Mouse (Mus musculus) adipocyte (in vitro differentiated cells): Measurements from ENCODE around the gene Defb19.

Source experiments
- DNase-seq: peaks from one replicate; pipeline ENCODE4 v3.0.0-alpha.2; 2016; ENCODE audit warnings: low spot score

Gene Defb19

DNA sequence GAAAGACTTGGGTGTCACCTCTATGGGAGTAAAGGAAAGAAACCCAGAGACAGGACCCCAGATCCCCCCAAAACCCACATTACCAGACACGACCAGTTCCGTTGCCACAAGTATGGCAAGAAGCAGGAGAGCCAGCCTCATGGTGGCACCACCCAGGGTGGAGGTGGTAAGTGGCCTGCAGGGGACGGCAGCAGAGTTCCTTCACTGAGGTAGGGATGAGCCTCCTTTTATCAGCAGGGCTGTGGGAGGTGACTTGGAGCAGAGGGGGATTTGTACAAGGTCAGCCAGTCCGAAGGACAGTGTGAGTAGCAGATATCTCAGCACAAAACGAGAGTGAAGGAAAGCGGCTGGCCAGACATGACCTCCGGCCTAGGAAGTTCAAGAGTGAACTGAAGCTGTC lies at the start of gene Defb19:
Gene Defb19 (minus strand): TSS at position 206 of the 400 bp plus-strand sequence.
- DNase-seq: no peak

DNA sequence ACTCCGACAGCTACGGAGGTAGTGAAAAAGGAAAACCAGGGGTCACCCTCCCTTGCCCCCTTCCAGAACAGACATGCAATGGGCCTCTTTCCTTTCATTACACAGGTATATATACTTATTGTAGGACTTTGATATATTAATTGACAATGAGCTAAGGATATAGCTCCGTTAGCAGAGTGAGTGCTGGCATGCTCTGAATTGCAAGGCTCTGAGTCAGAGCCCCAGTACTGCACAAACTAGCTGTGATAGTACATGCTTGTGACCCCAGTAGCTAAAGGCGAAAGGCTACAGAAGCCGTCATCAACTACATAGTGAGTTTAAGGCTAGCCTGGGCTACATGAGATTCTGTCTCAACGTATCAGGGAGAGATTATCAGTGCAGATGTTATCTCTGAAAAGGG lies 49.8 kb upstream of the Defb19 start:
- DNase-seq: no peak

DNA sequence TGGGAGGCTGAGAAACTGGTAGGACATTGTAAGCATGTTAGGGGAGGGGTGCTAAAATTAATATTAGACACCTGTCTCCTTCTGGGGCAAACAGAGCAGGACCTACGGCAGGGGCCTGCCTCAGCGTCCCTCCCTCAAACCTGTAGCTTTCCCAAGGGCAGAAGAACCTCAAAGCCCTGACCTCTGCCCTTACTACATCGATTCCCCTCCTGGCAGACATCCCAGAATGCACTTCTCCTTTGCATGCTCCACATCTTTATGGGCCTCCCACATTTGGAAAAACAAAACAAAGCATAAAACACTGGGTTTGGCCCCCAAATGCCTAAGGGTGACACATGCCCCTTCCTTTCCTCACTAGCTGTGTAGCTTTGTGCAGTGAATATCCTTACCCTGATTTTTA lies 49.1 kb upstream of the Defb19 start:
- DNase-seq: no peak

DNA sequence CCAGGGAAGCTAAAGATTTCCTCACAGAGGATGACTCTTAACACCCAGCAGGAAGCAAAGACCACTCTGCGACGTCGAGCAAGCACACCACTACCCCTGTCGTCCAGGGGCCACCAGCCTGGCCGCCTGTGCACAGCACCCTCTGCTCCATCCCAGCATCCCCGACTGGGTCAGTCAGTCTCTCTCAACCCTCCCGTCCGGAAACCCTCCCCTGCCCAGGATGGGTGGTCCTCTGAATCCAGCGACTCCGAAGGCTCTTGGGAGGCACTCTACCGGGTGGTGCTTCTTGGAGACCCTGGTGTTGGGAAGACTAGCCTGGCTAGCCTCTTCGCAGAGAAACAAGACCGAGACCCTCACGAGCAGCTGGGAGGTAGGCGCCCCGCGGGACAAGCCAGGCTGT lies 48.0 kb upstream of the Defb19 start:
- no peak for DNase-seq

DNA sequence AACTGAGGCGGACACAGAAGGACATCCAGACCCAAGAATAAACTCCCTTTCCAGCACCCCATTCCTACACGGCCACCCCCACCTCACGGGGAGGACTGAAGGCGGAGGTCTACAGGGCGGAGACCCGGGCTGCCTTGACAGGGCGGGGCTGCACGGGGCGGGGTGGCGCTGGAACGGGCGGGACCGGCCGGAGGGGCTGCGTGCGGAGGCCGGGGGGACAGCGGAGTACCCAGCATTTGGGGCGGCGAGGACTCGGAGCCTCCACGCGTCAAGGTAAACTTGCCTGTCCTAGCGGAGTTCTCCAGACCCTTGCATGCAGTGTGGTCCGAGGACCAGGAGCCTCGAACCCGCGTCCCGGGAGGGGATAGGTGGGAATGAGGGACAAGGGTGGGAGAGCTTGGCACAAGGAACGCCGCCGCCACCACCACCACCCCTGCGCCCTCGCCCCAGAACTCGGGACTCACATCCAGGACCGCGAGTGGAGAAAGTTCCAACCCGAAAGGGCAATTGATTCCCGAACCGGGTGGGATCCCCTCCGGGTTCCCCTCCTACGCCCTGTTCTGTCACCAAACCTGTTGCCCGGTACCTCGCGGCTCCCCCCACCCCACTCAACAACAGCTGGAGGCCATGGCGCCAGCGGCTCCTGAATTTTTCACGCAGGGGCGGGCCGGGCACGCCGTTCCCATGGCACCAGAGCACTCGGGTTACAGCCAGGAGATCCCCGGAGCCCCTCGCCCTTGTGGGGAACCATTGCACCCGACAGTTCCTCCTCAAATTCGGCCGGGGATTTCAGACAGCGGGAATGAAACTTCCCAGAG lies 46.9 kb upstream of the Defb19 start, which contains the start of gene Rem1:
Gene Rem1 (plus strand): TSS at position 178 of the 818 bp plus-strand sequence.
- DNase-seq: no peak

DNA sequence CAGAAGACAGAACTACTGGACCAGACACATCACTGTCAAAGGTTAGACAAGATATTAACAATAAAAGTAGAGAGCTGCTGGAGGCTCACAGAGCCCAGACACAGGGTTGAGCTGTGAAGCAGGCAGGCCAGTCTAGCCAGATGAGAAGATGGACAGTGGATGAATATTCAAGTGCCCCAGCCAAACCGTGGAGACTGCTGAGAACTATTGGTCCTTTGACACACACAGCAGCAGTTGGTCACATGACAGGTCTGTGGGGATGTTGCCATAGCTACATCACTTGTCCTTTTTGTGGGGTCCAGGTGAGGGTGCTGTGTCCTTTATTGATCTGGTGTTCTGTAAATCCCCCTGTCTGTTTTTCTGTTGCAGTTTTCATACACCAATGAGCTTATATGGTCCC lies 45.1 kb upstream of the Defb19 start:
- no peak for DNase-seq

DNA sequence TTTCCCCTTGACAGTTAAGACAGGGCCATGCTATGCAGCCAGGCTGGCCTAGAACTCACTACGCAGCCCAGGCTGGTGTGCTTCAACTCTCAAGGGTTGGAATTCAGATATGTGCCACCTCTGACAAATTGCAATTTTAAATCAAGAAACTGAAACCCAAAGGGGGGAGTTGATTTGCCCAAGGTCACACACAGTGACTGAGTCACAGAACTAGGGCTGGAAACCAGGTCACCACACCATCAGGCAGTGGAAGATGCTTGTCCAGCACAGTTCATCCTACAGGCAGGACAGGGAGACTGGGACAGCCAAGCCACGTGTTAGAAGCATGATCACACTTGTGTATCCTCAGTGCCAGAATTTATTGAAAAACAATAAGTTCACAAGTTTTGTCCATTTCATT lies 44.5 kb upstream of the Defb19 start:
- no peak for DNase-seq

DNA sequence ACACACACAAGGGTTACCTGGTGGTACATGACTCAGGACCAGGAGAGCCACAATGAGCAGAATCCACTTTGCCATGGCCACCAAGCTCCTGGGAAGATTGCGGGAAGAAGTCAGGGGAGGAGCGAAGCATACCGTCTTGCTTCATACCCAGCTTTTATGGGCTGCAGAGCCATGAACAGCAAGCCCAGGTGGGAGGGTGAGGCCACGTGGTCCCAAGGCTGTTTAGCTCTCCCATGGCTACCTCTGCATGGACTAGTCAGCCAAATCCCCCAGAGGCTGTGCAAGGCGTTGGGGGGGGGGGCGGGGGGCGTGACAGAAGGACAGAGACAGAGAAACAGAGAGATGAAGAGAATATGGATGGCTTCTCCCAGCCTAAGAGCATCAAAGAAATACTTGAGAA lies 42.8 kb upstream of the Defb19 start, which contains the start of gene Defb25:
Gene Defb25 (minus strand): TSS at position 101 of the 400 bp plus-strand sequence.
- DNase-seq: no peak

DNA sequence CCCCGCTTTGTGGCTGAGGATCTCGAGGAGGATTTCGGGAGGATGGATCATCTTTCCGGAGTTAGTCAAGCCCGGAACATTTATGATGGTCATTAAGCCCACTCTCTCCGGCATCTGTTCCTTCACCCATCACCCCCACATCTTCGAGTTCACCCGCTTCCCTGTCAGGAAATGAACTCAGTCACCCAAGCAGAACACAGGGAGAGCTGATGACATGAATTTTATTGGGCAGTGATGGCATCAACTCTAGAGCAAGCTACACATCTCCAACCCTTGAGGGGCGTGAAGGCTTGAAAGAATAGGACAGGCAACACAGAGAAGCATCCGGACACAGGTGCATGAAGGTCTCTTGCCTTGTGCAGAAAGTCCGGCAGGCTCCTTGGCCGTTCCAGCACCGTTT lies 42.0 kb upstream of the Defb19 start:
- no peak for DNase-seq

DNA sequence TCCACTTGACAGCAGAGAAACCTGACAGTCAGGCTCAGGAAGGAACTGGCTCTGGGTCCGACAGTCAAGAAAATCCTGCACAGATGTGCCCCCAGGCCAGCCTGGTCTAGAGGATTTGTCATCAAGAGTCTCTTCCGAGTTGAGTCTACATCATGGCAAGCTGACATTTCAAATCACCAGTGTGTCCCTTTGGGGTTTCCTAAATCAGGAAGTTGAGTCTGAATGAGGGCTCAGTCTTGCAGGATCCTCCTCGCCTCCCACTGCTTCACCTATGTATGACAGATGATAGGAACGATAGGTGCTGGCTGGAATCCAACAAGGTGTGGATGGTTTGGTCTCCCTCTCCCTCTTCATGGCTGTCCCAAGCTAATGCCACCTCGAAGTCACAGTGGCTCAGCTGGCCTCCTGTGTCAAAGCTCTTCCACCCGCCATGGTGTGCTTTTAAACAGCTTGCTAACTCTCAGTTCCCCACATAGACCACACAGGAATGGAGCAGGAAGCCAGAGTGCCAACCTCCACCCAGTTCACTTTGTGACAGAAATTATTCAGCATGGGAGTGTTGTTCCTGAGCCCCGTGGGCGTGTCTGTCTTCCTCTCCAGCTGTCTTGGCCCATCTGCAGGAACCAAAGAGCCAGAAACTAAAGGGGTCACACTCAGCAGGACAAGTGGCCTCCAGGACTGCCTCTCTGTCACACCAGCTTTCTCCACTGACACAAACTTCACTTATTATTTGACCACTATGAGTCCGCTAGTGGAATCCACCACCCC lies 40.4 kb upstream of the Defb19 start:
- DNase-seq: peak; percentile 70

DNA sequence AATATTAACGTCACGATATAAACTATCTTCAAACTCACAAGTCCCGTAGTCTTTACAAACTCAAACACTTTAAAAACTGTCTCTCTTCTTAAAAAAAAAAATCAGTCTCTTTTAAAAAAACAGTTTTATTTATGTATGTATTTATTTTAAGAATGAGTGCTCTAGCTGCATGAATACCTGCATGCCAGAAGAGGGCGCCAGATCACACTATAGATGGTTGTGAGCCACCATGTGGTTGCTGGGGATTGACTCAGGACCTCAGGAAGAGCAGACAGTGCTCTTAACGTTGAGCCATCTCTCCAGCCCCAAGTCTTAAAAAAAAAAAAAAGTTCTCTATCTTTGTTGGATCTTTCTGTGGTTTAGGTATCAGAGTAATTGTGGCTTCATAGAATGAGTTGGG lies 37.3 kb upstream of the Defb19 start:
- DNase-seq: peak; percentile 28

DNA sequence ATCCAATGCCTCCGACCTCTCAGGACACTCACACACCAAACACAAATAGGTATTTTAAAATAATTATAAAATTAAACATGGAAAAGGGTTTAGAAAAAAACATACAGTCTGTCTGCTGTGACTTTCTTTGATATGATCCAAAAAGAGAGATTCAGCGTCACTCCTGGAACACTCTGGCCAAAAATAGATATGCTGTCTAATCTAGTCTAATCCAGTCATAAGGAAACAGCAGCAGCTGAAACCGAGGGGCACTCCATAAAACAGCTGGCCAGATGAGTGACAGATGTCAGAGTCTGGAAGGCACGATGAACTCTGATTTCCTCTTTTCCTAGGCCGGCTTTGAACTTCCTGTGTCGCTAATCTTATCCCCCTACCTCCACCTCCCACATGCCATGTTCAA lies 36.4 kb upstream of the Defb19 start:
- DNase-seq: no peak

DNA sequence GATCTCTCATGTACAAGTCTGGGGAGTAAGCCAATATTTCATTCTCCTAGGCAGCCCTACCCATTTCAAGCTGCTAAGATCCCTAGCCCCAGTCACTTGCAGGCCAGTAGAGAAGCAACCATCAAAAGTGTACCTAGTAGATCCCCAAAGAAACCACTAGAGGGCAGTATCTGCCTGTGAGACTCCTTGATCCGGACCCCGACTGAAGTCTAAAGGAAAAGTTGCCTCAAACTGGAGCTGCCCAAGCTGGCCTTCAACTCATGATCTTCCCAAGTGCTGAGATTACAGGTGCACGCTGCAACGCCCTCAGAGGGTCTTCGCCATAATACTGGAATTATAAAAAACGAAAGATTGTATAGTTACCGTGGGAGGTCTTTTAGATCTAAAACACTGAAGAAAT lies 35.5 kb upstream of the Defb19 start:
- DNase-seq: peak; percentile 89

DNA sequence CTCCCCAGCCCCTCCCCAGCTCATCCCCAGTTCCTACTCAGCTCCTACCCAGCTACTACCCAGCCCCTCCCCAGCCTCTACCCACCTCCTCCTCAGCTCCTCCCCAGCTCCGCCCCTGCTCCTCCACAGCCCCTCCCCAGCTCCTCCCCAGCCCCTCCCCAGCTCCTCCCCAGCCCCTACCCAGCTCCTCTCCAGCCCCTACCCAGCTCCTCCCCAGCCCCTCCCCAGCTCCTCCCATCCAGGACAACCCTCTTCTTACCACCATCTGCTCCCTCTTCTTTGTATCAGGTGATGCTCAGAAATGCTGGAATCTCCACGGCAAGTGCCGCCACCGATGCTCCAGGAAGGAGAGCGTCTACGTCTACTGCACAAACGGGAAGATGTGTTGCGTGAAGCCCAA lies 32.1 kb upstream of the Defb19 start:
- DNase-seq: no peak

DNA sequence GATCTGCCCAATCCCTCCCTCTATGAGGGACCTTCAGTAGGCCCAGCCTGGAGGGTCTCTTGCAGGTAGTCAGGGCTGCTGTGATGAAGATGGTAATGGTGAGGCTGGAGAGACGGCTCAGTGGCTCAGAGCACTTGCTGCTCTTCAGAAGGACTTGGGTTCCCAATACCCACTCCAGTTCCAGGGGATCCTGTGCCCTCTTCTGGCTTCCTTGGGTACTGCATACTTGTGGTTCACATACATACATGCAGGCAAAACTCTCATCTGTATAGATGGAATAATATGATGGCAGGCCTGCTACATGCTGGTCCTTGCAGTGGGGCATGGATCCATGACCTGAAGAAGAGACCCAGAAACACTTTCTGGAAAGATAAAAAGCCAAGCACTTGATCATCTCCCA lies 28.6 kb upstream of the Defb19 start:
- DNase-seq: no peak

DNA sequence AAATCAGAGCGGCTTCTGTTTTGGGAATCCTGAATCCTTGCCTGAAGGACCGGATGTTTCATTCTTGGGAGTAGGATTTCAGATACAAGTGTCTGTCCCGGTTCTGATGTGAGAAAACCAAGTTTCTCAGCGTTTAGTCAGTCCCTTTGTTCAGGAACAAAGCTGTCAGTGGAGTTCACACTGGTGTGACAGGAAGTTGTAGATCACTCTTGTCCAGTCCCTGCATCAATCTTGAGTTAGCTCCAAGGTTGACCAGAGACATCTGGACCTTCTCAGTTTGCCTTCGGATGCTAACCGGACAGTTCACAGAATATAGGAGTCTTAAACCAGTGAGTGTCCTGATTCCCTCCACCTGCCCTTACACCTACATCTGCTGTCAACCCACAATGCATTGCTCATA lies 27.6 kb upstream of the Defb19 start:
- DNase-seq: no peak

DNA sequence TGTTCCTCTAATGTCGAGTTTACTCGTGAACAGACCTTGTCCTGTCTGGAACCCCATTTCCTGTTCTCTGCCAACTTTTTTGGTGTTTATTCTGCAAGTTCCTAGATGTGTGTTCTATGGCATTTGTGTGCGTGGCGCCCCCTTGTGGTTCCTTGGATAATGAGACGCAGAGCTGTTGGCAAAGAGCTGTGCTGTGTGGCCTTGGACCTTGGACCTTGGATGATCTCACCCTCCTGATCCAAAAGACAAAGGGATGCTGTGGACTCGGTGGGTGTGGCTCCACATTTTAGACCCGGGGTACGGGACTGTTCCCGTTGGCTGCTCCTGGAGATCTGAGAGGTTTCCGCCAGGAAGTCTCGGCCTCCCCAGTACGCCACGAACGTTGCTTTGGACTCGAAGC lies 23.9 kb upstream of the Defb19 start, which contains the start of gene Defb36:
Gene Defb36 (plus strand): TSS at position 271 of the 400 bp plus-strand sequence.
- peak; percentile 61 for DNase-seq

DNA sequence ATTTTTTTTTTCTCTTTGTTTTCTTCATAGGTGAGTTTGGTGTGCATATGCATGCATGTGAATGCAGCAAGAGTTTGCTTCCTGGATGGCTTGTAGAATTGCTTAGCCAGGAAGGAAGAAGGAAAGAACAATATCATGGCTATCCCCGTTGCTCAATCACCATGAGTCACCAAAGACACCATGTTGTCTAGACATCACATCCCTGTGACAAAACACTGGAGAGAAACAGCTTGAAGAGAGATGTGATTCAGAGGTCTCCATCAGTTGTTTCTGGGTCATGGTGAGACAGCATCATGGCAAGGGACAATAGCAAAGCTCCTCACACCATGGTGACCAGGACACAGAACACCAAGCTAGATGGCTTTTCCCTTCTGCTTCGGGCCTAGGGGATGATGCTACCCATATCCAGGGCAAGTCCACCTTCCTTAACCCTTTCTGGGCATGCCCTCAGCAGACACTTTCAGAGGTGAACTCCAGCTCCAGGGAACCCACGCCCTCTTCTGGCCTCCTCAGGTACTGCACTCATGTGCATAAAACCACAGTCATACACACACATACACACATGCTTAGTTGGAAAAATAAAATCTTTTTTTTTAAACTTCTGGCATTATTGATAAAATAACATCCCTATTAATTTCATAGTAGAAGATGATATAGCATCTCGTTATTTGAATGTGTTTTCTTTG lies 21.3 kb upstream of the Defb19 start:
- DNase-seq: no peak

DNA sequence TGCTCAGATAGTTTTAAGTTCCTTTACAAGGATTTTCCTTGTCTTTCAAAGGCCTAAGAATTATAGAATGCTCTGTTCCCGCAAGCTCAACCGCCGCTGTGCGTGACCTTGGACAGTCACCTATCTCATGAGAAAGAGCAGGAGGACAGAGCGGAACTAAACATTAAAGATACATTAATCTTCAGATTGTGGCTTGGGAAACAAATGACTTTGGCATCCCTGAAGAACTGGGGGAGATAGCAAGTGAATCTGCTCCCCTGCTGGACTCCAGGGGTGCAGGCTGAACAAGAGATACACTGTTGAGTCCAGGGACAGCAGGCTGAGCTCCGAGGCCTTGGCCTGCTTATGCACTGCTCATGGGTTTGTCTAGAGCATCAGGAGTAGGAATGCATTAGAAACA lies 20.0 kb upstream of the Defb19 start:
- DNase-seq: no peak

DNA sequence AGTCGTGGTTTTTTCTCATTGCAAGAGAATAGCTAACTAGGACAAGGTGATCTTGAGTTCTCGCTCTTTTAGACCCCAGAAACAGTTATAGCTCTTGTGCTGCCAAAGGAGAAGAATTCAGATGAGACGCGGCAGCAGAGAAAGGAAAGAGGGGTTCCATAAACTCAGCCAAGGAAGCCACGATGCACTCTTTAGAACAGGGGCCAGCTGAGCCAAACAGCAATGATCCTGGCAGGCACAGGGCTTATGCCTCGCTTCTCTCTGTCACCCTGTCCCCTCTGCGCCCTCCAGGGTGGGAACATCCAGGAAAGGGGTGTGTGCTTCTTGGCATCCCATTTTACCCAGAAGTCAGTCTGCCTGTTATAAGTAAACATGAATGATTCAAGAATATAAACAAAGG lies 19.2 kb upstream of the Defb19 start, which contains the start of gene Defb45:
Gene Defb45 (minus strand): TSS at position 101 of the 400 bp plus-strand sequence.
- no peak for DNase-seq

DNA sequence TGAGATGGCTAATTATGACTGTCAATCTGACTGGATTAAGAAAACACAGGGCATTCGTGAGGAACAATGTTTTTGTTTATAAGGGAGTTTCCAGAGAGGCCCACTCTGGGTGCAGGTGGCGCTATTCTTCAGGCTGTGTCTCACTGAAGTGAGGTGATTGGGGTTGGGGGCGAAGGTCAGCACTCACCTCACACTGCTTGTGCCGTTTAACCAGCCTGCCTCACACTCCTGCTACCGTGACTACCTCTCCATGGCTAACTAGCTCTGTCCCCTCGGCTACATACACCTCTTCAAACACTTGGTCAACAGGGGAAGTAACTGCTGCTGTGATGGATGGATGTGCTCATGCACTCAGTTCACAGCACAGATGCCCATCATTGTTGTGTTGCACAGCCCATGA lies 8.9 kb upstream of the Defb19 start:
- no peak for DNase-seq

DNA sequence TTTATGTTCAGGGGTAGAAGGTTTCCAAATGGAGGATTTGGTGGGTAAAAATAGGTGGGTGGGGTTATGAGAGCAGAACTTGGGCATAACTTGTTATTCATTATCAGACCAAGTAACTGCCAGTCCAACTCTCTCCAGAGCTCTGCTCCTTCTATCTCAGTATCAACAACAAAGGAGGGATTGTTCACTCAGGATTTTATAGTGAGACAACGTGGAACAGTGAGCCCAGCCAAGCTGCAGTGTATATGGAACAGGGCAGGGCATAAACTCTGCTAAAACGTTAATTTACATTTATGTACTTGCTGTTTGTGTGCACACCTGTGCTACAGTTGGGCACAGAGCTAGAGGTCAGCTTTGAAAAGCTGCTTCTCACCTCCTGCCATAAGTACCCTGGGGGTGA lies 8.3 kb upstream of the Defb19 start:
- no peak for DNase-seq
